Mouse (Mus musculus): Measurements from ENCODE around the gene Macf1.

Macf1 gene

GRCm38 (mm10) chr4:123409752-123410151 lies 274.4 kb downstream of the Macf1 start:
- no peak for DNase-seq (ENCODE audit: low spot score)

DNA sequence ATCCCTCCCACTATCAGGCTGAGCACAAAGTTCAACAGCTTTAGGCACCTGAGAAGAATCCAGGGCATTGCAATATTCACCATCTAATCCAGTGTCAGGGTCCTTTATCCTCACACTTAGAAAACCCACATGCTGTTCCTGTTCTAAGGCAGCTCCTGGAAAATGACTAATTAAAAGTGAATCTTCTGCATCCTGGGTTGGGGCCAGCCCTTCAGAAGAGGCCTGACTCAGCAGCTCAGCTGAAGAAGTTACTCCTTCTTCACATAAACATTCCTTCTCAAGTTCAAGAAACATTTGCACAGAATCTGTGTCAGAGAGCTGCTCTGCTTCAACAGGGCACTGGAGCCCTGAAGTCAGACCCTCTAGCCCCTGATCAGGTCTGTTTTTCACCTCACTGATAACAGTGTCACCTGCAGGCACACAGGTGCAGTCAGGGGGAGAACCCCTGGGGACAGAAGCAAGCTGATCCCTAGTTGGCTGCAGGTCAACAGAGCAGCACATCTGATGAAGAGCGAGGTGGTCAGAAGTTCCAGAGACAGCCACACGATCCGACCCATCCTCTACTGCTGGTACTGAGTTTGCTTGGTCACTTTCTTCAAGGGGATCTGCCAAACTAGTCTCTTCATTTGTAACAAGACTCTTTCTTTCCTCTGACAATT lies 275.0 kb downstream of the Macf1 start:
- DNase-seq (ENCODE audit: low spot score), result no peak

DNA sequence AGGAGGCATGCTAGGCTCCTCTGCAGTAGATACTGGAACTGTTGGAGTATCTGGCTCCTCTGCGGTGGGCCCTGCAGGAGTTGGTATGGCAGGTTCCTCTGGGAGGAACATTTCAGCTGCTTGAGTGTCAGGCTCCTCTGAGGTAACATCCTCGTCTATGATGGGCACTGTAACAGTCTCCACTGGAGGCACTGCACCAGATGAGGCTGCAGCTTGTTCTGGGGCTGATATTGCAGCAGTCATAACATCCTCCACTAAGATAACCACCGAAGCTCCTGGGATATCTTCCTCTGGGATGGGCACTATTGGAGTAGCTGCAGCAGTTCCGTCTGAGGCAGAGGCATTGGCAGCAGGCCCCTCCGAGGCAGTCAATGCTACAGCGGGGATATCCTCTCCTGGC lies 276.4 kb downstream of the Macf1 start:
- no peak for DNase-seq (ENCODE audit: low spot score)

GRCm38 (mm10) chr4:123404056-123404455 lies 280.1 kb downstream of the Macf1 start:
- no peak for DNase-seq (ENCODE audit: low spot score)

DNA sequence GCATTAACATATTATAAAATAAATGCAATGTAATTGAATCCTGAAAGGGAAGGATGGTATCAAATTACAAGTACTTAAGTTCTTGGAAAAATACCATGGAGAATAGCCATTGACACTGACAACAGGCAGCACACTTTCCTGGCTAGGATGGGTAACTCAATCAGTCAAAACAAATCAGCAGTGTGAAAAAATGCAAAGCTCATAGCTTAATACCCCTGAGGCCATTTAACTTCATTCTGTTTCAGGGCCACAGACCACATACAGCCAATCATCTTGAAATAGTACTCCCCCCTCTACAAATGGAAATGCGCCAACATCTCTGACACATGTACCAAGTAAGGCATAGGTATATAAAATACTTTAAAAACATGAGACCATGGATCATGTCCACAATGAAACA lies 281.9 kb downstream of the Macf1 start:
- DNase-seq (ENCODE audit: low spot score), result no peak

DNA sequence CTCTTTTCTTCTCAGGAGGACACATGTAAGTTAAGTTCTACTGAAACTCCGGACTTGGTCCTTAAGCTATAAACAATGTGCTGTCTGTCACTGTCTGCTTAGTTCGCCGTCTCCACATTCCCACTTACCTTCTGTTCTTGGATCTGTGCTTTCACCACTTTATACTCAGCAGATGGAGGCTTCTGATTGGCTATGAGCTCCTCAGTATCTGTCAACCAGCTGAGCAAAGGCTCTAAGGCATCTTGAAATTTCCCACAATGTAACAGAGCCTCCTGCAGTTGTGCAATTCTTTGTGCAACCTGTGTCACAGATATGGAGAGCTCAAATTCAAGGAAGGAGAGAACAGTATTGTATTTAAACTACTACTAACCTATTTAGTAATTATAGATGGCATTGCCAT lies 282.9 kb downstream of the Macf1 start:
- DNase-seq (ENCODE audit: low spot score), result no peak

- DNase-seq (ENCODE audit: low spot score), result no peak
Observed at GRCm38 (mm10) chr4:123397643-123398434, 286.3 kb downstream of the Macf1 start.

- DNase-seq (ENCODE audit: low spot score), result no peak
Observed at GRCm38 (mm10) chr4:123397049-123397448, 287.1 kb downstream of the Macf1 start.

DNA sequence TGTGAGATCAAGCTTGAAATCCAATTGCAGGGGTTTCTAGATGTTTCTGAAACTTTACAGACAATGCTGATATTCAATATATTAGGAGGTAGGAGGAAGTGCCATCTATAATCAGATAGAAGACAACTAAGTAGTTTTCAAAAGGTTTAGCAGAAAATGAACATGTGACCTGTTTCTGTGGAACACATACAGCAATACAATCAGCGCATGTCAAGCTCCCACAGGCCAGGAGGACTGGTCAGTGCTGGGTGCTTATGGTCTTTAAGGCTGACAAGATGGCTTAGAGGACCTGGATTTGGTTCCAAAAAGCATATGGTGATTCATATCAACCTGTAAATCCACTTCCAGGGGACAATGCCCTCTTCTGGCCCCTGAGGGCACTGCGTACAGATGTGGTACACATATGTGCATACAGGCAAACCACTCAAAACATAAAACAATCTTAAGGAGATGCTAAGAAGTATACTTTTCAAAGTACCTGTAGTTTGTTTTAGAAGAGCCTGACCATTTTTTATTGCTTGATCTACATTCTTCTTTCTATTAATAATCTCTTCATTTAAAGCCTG lies 288.6 kb downstream of the Macf1 start:
- no peak for DNase-seq (ENCODE audit: low spot score)

- no peak for DNase-seq (ENCODE audit: low spot score)
Observed at GRCm38 (mm10) chr4:123394878-123395277, 289.3 kb downstream of the Macf1 start.

DNA sequence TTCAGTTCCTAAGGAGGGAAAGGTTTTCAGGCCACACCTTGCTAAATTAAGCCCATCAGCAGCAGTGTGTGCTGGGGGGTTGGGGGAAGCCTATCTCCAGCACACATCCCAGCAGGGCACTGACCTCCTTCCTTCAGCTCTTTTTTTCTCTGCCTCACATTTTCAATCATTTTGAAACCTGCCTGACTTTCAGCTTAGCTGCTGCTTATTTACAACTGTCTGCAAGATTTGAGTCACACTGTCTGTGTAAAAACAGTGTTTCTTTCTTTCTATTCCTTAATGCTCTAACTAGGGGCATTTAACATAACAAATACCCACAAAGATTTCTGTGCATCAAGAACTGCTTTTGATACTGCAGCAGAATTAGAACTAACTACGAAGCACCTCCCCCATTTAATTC lies 289.9 kb downstream of the Macf1 start:
- DNase-seq (ENCODE audit: low spot score), result no peak

DNA sequence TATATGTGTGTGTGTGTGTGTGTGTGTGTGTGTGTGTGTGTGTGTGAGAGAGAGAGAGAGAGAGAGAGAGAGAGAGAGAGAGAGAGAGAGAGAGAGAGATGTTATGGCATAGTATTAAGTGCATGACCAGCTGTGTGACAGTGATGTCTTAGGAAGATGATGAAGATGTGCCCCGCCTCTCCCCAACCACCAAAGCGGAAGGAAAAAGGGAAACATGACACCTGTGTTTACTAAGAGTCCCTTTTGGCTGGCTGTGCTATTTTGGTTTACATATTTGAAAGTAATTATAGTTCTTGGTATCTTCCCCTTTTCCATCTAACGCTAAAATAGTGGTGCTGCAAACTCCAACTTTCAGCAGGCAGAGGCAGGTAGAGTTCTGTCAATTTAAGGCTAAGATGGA lies 291.2 kb downstream of the Macf1 start:
- no peak for DNase-seq (ENCODE audit: low spot score)

GRCm38 (mm10) chr4:123392187-123392586 lies 292.0 kb downstream of the Macf1 start:
- DNase-seq (ENCODE audit: low spot score), result no peak

GRCm38 (mm10) chr4:123385028-123385427 lies 299.1 kb downstream of the Macf1 start:
- no peak for DNase-seq (ENCODE audit: low spot score)

GRCm38 (mm10) chr4:123383173-123383572 lies 301.0 kb downstream of the Macf1 start:
- DNase-seq (ENCODE audit: low spot score), result no peak

DNA sequence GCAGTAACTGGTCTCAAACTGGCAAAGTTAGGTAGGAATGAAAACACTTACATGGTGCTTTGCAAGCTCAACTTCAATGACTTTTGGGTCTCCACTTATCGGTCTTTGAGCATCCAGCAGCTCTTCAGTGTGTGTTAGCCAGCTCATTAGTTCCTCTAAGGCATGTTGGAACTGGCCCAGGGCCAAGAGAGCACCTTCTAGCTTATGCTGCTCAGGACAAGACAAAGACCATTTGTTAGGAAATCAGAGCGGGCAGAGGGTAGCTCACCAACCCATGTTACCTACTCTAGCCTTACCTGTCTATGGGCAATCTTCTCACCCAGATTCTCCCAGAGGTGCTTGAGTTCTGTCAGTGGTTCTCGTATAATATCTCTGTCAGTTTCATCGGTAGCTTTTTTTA lies 302.1 kb downstream of the Macf1 start:
- DNase-seq (ENCODE audit: low spot score), result no peak

DNA sequence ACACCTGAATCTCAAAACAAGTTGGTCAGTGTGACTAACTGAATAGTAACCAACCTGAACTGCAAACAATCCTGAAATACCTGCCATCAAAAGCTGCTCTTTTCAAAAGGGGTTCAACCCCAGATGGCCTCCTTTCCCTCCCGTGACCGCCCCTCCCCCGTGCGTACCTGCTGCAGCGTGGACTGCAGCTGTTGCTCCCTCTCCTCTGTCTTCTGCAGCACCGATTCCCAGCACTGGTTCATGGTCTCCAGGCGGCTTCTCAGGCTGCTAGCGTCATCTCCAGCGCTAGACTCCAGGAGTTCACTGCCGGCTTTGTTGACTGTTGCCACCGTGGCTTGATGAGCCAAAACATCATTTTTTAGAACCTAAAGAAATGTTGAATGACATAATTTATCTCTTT lies 302.6 kb downstream of the Macf1 start:
- no peak for DNase-seq (ENCODE audit: low spot score)

- DNase-seq (ENCODE audit: low spot score), result no peak
Observed at GRCm38 (mm10) chr4:123376031-123376430, 308.1 kb downstream of the Macf1 start.

DNA sequence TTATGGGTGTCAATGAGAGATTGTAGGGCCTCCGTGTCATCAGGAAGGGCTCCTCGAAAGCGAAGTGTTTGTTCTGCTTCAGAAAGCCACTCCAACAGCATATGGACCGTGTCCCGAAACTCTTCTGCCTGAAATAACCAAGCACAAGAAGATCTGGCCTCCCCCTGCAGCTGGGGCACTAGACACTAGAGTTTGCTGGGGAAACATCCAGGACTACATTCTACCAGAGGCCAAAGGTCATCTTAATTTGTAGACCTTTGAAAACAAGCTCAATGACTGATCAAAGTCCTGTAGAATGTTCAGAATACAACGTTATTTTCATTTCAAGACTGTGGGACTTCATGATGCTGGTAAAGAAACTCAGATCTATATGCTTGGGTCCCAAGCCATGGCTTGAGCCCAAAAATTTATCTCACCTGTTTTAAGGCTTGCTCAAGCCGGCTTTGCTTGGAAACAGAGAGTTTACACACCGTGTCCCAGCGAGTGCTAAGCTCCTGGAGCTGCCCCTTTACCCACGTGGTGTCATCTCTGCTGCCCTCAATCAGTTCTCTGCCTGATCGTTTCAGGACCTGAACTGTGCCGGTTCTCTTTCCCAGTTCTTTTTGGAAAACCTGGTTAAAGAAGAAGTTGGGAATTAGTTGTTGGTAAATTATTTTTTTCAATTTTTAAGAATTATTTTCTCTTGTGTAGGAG lies 309.7 kb downstream of the Macf1 start:
- DNase-seq (ENCODE audit: low spot score), result no peak

- no peak for DNase-seq (ENCODE audit: low spot score)
Observed at GRCm38 (mm10) chr4:123363555-123363954, 320.6 kb downstream of the Macf1 start.

- DNase-seq (ENCODE audit: low spot score), result no peak
Observed at GRCm38 (mm10) chr4:123360771-123361170, 323.4 kb downstream of the Macf1 start.

GRCm38 (mm10) chr4:123358613-123359012 lies 325.5 kb downstream of the Macf1 start:
- DNase-seq (ENCODE audit: low spot score), result no peak

- no peak for DNase-seq (ENCODE audit: low spot score)
Observed at GRCm38 (mm10) chr4:123355941-123356340, 328.2 kb downstream of the Macf1 start.
